Mouse (Mus musculus): ENCODE results near the gene Fam20a. TPM values are rescaled to one million over a fixed set of nuclear protein-coding genes. Genes with fewer than 3 reads are reported as not detected.
A peak's percentile ranks its signal among the peaks of the same experiment; 100 is the strongest.

The Fam20a gene
- polyA plus RNA-seq, 1 experiment = 3.4 TPM

GRCm38 (mm10) chr11:109622518-109623037 lies 99.5 kb downstream of the Fam20a start:
- Histone ChIP-seq H3K4me1 (ENCODE audit: control insufficient read depth, insufficient read depth, low read length) (no peaks in the 10 kb centered on the region), H3K4me3 (replicated peaks; ENCODE audit: control insufficient read depth, low read depth, low read length) (no peak overlapping the region), H3K27ac (ENCODE audit: control insufficient read depth, insufficient read depth, low read depth, low read length, poor library complexity) (no peak overlapping the region)
- 34% methylated on average over 15 of the region's 15 CpGs for WGBS
- TF ChIP-seq POLR2A (IDR thresholded peaks at IDR 0.05; ENCODE audit: borderline replicate concordance, control insufficient read depth, low read depth, low read length) = no peak
- no peak for TF ChIP-seq CTCF (IDR thresholded peaks at IDR 0.05; ENCODE audit: control insufficient read depth, insufficient read depth, low read length)

DNA sequence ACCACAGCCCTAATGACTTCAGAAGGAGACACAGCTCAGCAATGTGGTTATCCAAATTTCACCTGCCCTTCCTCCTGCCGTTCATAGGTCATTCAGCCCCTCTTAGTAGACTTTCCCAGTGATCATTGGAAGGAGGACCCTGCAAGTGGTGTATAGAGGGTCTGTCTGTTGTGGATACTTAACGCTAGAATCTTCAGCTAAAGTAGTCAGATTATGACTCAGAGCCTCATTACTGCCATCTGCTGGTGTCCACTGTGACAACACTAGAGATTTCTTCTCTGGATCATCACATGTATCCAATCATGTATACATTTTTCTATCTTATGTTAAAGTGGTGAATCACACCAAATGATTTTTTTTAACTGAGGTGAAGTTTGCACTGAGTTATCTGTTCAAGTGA lies 100.9 kb downstream of the Fam20a start:
- no peak overlapping the region for H3K4me3 ChIP-seq (replicated peaks; ENCODE audit: control insufficient read depth, low read depth, low read length)
- 8% methylated on average over 2 of the region's 2 CpGs for WGBS
- no peak overlapping the region for H3K27ac ChIP-seq (ENCODE audit: control insufficient read depth, insufficient read depth, low read depth, low read length, poor library complexity)
- peaks cover 3% of the 10 kb centered on the region; the same call in 1 of the 2 replicates for H3K4me1 ChIP-seq (ENCODE audit: control insufficient read depth, insufficient read depth, low read length)
- no peak for TF ChIP-seq POLR2A (IDR thresholded peaks at IDR 0.05; ENCODE audit: borderline replicate concordance, control insufficient read depth, low read depth, low read length)
- peak; percentile 34; the same call in 1 of the 2 replicates for TF ChIP-seq CTCF (IDR thresholded peaks at IDR 0.05; ENCODE audit: control insufficient read depth, insufficient read depth, low read length)

DNA sequence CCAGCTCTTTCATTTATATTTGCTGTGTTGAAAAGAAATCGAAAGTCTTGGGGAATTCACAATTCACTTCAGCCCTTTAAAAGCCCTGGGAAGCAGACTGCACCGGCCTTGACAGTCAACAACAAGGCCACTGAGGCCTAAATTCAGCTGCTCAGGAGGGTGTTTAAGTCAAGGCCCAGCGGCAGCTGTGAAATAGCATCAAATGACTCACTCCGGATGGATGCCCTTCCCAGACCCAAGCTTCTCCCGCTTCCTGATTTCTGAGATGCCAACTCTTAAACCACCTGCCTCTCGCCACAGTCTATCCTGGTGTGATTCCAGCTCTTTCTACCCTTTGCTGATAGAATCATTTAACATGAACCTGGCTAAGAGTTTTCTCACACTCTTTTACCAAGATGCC lies 101.7 kb downstream of the Fam20a start:
- 84% methylated on average over 6 of the region's 6 CpGs for WGBS

More for the DNA sequence above, 101.7 kb downstream of the Fam20a start:
- H3K4me1 ChIP-seq (ENCODE audit: control insufficient read depth, insufficient read depth, low read length) = peaks cover 3% of the 10 kb centered on the region; the same call in 1 of the 2 replicates
- no peak overlapping the region for H3K4me3 ChIP-seq (replicated peaks; ENCODE audit: control insufficient read depth, low read depth, low read length)
- TF ChIP-seq CTCF (IDR thresholded peaks at IDR 0.05; ENCODE audit: control insufficient read depth, insufficient read depth, low read length) = no peak
- TF ChIP-seq POLR2A (IDR thresholded peaks at IDR 0.05; ENCODE audit: borderline replicate concordance, control insufficient read depth, low read depth, low read length) = no peak
- H3K27ac ChIP-seq (ENCODE audit: control insufficient read depth, insufficient read depth, low read depth, low read length, poor library complexity) = no peak overlapping the region

Other genes starting within 250 kb of the Fam20a start
- gene Arsg, start 248.9 kb downstream of the Fam20a start, polyA plus RNA-seq (2011; ENCODE audit: insufficient read depth, insufficient read length, low replicate concordance, missing spikeins) = 1.5 and 3.7 TPM in 2 replicates
- 31.3 and 50.4 TPM in 2 replicates for gene Slc16a6, start 248.7 kb downstream of the Fam20a start, polyA plus RNA-seq (2011; ENCODE audit: insufficient read depth, insufficient read length, low replicate concordance, missing spikeins)
- 13.3 and 18.3 TPM in 2 replicates for gene Wipi1, start 110.3 kb downstream of the Fam20a start, polyA plus RNA-seq (2011; ENCODE audit: insufficient read depth, insufficient read length, low replicate concordance, missing spikeins)
- 46.3 and 64.2 TPM in 2 replicates for gene Prkar1a, start 72.9 kb downstream of the Fam20a start, polyA plus RNA-seq (2011; ENCODE audit: insufficient read depth, insufficient read length, low replicate concordance, missing spikeins)
- gene 1700012B07Rik, start 105.8 kb upstream of the Fam20a start, polyA plus RNA-seq (2011; ENCODE audit: insufficient read depth, insufficient read length, low replicate concordance, missing spikeins) = not detected in 2 replicates